Mouse (Mus musculus): ENCODE measurements at regions not wholly inside any gene's neighbourhood (a gene's known extent, or its start where the extent isn't known, plus 50 kb on each side); places are given as distances from the start of the nearest gene placed in this dataset.
A peak's percentile ranks its signal among the peaks of the same experiment; 100 is the strongest.

- TF ChIP-seq CTCF (IDR thresholded peaks at IDR 0.05; ENCODE audit: low read depth) = no peak
- 72% methylated on average over 9 of the region's 9 CpGs for WGBS
- no peaks in the 10 kb centered on the region for H3K36me3 ChIP-seq (ENCODE audit: insufficient read depth, low read length)
Observed at GRCm38 (mm10) chr2:173425754-173426153, 96.6 kb upstream of the 1700021F07Rik start.

DNA sequence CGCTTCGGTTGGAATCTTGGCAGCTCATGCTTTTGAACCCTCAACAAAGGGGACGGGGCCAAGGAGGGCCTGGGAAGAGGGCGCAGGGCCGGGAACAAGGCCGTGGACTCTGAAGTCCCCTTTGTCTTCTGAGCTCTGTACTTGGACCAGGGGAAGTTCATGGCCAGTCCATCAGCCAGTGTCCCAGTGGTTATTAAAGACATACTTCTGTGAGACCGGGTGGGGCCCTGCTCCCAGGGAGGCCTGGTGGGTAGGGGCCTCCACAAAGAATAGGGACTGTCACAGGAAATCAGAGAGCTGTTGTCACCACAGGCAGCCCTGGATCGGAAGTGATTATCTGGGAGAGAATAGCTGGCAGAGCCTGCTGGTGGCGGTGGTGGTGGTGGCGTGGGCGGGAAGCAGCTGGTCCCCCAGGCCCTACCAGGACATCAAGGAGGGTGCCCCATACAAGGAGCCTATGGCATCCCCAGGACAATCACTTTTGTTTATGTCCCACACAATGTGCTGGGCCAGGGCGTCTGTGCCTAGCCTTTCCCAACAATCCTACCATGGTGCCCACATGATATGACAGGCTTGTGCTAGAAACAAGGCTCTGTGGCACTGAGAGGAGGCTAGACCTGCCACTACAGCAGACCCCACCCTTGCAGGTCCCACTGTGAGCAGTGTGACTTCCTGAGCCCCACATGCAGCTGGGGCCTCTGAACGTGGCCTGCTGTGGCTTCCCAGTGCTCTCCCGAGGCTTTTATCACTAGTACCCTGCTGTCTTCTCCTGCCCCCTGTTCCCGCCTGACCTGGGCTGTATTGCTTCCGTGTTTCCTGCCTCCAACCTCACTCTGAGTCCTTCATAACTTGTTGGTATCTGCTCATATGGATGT is 96.0 kb upstream of the 1700021F07Rik start:
- TF ChIP-seq CTCF (IDR thresholded peaks at IDR 0.05; ENCODE audit: low read depth) = no peak
- Histone ChIP-seq H3K4me2 (ENCODE audit: low read depth, low read length) (no peak overlapping the region), H3K4me3 (ENCODE audit: low read length) (no peak overlapping the region), H3K36me3 (ENCODE audit: insufficient read depth, low read length) (no peaks in the 10 kb centered on the region), H3K27ac (no peak overlapping the region), H3K4me1 (ENCODE audit: insufficient read depth, low read length) (no peaks in the 10 kb centered on the region), H3K27me3 (ENCODE audit: insufficient read depth, low read length) (no peaks in the 10 kb centered on the region), H3K9me3 (ENCODE audit: low read length) (no peaks in the 10 kb centered on the region), H3K9ac (replicated peaks; ENCODE audit: low read length) (no peak overlapping the region)
- WGBS = 53% methylated on average over 16 of the region's 16 CpGs
- DNase-seq (ENCODE audit: low spot score) = peak; percentile 31
- ATAC-seq = peak; percentile 27; the same call in 1 of the 2 replicates

More at GRCm38 (mm10) chr2:173425754-173426153, 96.6 kb upstream of the 1700021F07Rik start:
- no peak overlapping the region for H3K9ac ChIP-seq (replicated peaks; ENCODE audit: low read length)
- no peak overlapping the region for H3K4me2 ChIP-seq (ENCODE audit: low read depth, low read length)
- H3K4me1 ChIP-seq (ENCODE audit: insufficient read depth, low read length) = no peaks in the 10 kb centered on the region
- no peak for ATAC-seq
- H3K27ac ChIP-seq = no peak overlapping the region
- H3K9me3 ChIP-seq (ENCODE audit: low read length) = no peaks in the 10 kb centered on the region
- DNase-seq (ENCODE audit: low spot score) = no peak
- H3K27me3 ChIP-seq (ENCODE audit: insufficient read depth, low read length) = no peaks in the 10 kb centered on the region
- H3K4me3 ChIP-seq (ENCODE audit: low read length) = no peak overlapping the region

- Histone ChIP-seq H3K4me2 (ENCODE audit: low read depth, low read length) (no peak overlapping the region), H3K27ac (no peak overlapping the region), H3K4me1 (ENCODE audit: insufficient read depth, low read length) (no peaks in the 10 kb centered on the region), H3K4me3 (ENCODE audit: low read length) (no peak overlapping the region), H3K9ac (replicated peaks; ENCODE audit: low read length) (no peak overlapping the region), H3K27me3 (ENCODE audit: insufficient read depth, low read length) (no peaks in the 10 kb centered on the region), H3K36me3 (ENCODE audit: insufficient read depth, low read length) (no peaks in the 10 kb centered on the region), H3K9me3 (ENCODE audit: low read length) (no peaks in the 10 kb centered on the region)
- no peak for TF ChIP-seq CTCF (IDR thresholded peaks at IDR 0.05; ENCODE audit: low read depth)
- WGBS = 65% methylated on average over 10 of the region's 10 CpGs
- DNase-seq (ENCODE audit: low spot score) (peak; percentile 53), ATAC-seq (peak; percentile 43; the same call in 1 of the 2 replicates)
Observed at GRCm38 (mm10) chr2:173427888-173428450, 94.4 kb upstream of the 1700021F07Rik start.

DNA sequence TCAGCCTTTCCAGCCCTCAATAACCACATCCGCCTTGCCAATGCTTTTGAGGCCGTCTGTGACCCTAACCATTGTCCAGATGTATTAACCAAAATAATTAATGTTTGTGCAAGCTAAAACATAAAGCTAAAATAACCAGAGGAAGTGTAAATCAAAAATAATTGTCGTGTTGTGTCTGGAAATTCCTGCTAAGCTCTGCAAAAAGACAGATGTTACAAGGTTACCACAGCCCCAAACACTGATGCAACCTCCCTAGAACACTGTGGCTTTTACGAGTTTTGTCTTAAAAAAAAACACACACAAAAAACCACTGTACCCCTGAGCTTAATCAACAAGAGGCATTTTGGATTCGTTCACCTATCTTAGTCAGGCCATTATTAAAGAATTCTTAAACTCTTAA is 90.5 kb upstream of the 1700021F07Rik start:
- DNase-seq (ENCODE audit: low spot score) (no peak), ATAC-seq (no peak)
- H3K4me1 ChIP-seq (ENCODE audit: insufficient read depth, low read length) = no peaks in the 10 kb centered on the region
- no peaks in the 10 kb centered on the region for H3K9me3 ChIP-seq (ENCODE audit: low read length)
- H3K27me3 ChIP-seq (ENCODE audit: insufficient read depth, low read length) = no peaks in the 10 kb centered on the region
- no peak overlapping the region for H3K4me3 ChIP-seq (ENCODE audit: low read length)
- H3K36me3 ChIP-seq (ENCODE audit: insufficient read depth, low read length) = no peaks in the 10 kb centered on the region
- no peak overlapping the region for H3K4me2 ChIP-seq (ENCODE audit: low read depth, low read length)
- no peak for TF ChIP-seq CTCF (IDR thresholded peaks at IDR 0.05; ENCODE audit: low read depth)
- H3K9ac ChIP-seq (replicated peaks; ENCODE audit: low read length) = no peak overlapping the region
- WGBS = 74% methylated on average over 5 of the region's 5 CpGs
- no peak overlapping the region for H3K27ac ChIP-seq

DNA sequence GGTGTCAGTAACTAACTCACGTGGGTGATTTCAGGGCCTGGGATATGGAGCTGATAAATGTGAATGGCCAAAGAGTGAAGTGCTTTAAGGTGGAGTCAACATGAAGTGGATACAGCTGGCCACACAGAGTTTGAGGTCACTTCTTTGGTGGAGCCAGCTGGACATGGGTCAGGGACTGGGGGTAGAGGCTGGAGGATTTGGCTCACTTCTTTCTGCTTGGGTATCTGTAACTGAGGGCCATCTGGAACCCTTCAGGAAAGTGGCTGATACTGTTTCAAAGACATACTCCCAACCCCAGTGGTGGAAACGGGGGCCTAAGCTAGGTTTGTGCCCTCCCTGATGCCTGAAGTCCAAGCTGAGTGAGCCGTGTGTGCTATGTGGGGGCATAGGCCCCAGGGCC is 90.1 kb upstream of the 1700021F07Rik start:
- TF ChIP-seq CTCF (IDR thresholded peaks at IDR 0.05; ENCODE audit: low read depth) = no peak
- Histone ChIP-seq H3K36me3 (ENCODE audit: insufficient read depth, low read length) (no peaks in the 10 kb centered on the region), H3K27me3 (ENCODE audit: insufficient read depth, low read length) (no peaks in the 10 kb centered on the region), H3K4me3 (ENCODE audit: low read length) (no peak overlapping the region), H3K27ac (no peak overlapping the region), H3K9me3 (ENCODE audit: low read length) (no peaks in the 10 kb centered on the region), H3K4me2 (ENCODE audit: low read depth, low read length) (no peak overlapping the region), H3K9ac (replicated peaks; ENCODE audit: low read length) (no peak overlapping the region), H3K4me1 (ENCODE audit: insufficient read depth, low read length) (no peaks in the 10 kb centered on the region)
- DNase-seq (ENCODE audit: low spot score) = no peak
- WGBS = 77% methylated on average over 3 of the region's 3 CpGs
- ATAC-seq = no peak

DNA sequence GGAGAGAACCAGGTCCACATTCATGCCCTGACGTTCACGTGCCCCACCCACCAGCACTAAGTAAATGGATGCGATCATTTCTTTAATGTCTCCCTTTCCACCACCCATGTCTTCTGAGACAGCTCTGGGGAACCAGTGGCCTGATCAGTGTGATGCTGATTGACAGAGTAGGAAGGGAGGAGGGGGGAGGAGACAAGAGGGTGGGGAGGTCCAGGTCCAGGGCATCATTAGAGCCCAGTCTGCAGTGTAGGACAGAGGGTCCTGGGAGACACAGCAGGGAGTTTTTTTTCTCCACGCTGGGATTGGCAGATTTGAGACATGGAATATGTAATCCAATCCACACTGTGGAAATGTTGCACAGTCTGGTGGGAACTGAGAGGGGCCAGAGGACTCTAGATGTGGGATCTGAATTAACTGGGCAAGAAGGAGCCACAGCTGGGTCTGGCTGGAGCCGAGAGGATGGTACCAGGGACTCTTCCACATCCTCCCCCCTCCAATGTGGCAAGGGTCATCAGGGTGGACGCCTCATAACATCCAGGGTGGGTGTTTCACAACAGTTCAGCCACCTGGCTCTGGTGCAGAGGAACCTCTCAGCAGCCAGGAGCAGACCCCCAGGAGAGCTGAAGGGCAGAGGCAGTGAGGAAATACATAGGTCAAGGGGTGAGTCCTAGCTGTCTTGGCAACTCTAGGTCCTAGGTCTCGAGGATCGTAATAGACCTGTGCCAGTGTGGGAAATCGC is 89.3 kb upstream of the 1700021F07Rik start:
- Histone ChIP-seq H3K4me3 (ENCODE audit: low read length) (no peak overlapping the region), H3K27ac (no peak overlapping the region), H3K4me2 (ENCODE audit: low read depth, low read length) (no peak overlapping the region), H3K36me3 (ENCODE audit: insufficient read depth, low read length) (no peaks in the 10 kb centered on the region), H3K9ac (replicated peaks; ENCODE audit: low read length) (no peak overlapping the region), H3K4me1 (ENCODE audit: insufficient read depth, low read length) (no peaks in the 10 kb centered on the region), H3K27me3 (ENCODE audit: insufficient read depth, low read length) (no peaks in the 10 kb centered on the region), H3K9me3 (ENCODE audit: low read length) (no peaks in the 10 kb centered on the region)
- DNase-seq (ENCODE audit: low spot score) = no peak
- WGBS = 77% methylated on average over 9 of the region's 9 CpGs
- no peak for ATAC-seq
- no peak for TF ChIP-seq CTCF (IDR thresholded peaks at IDR 0.05; ENCODE audit: low read depth)

Data from hindbrain, postnatal 0 days (tissue).